Mouse (Mus musculus) kidney, adult 8-10 months (tissue): ENCODE data around the gene Brd9.
A peak's percentile ranks its signal among the peaks of the same experiment; 100 is the strongest.
"Not testable (repeated sequence)": the region's sequence is repeated elsewhere in the genome, so short reads cannot be mapped to it uniquely, and the experiment has no call there.

Experiments used
- DNase-seq, 2 experiments: peaks; one replicate each; pipeline ENCODE4 v3.0.0; 2022

Brd9 gene

DNA sequence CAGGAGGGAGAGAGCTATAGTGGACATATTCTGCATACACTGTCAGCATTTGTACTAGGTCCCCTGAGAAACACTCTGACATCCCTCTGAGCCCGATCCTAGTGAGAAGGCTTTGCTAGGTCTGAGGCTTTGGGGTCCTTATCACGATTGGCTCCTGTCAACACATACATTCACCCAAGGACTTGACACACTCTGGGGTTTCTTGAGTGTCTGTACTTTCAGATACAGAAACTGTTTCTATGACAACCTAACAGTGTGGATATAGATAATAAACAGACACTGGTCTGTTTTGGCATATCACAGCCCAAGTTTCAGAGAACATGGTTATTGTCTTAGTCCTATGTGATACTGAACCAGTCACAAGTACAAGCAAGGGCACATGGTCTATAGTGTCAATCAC lies 53.1 kb downstream of the Brd9 start:
- no peak for DNase-seq

DNA sequence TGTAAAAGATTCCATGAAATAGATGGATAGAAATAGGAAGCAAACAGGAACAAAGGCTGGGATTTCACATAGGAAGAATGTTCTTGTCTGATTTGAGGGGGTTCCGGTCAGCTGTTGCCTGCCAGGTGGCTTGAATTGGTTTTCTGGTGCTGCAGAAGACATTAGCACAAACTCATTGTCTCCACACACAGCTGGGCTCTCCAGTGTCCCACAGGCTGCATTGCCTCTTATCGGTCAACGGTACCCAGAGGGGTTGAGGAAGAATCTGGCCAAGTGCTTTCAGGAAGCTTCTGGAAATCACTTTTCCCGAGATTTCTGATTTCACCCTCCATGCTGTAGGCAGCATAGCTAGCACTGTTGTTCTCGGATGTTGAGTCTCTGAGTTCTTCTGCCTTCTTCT lies 53.7 kb downstream of the Brd9 start:
- DNase-seq, result no peak

DNA sequence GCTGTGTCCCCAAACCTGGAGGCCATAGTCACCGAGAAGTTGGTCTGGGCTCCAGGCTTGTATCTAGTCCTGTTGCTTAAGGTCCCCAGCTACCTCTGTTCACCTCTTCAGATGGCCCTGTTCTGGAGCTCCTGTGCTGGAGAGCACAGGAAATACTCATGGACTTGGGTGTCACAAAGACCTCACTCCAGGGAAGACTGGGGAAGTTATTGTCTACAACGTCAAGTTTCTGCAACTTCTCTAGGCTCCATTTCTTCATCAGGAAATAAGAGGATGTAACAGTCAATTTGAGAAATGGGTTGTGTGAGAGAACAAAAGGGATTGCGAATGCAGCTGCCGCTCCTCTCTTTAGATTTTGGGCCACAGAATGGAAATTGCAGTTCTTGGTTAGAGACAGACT lies 58.8 kb downstream of the Brd9 start:
- no peak for DNase-seq

DNA sequence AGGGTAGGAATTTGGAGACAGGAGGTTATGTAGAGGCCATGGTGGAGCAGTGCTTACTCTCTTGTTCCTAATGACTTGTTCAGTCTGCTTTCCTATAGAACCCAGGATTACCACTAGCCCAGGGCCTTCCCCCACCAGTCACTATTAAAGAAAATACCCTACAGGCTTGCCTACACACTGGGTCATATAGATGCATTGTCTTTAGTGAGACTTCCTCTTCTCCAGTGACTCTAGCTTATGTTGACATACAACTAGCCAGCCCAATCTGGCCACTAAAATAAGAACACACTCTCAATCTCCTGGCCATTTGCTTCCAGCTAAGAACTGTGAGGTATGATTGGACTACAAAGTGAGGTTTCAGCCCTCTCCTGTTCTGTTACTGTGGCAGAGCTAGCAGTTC lies 62.9 kb downstream of the Brd9 start:
- no peak for DNase-seq

DNA sequence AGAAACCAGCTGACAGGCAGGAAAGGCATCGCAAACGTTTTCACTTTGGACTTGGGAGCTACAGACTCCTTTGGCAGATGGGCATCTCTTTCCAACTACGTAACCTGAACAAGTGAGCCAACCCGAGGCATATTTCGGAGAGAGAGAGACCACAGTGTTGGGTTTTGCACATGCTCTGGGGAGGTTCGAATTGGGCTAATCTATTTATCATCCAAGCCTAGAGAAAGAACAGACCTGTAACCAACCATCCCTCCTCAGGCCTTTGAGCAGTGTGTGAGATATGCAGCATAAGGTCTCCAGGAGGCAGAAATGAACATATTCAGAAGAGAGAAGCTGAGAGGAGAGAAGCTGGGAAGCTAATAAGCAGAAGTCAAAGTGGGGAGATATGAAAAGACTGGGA lies 63.4 kb downstream of the Brd9 start:
- no peak for DNase-seq

DNA sequence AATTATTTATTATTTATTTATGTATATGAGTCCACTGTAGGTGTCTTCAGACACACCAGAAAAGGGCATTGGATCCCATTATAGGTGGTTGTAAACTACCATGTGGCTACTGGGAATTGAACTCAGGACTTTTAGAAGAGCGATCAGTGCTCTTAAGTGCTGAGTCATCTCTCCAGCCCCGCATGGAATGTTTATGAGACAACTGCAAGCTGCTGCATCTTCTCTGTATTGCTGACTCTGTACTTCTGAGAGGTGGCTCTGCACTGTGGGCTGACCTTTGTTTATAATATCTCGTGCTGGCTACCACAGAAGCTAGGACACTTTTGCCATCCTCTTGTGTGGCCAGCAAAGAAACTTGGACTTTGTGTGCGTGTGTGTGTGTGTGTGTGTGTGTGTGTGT lies 63.9 kb downstream of the Brd9 start:
- no peak for DNase-seq

DNA sequence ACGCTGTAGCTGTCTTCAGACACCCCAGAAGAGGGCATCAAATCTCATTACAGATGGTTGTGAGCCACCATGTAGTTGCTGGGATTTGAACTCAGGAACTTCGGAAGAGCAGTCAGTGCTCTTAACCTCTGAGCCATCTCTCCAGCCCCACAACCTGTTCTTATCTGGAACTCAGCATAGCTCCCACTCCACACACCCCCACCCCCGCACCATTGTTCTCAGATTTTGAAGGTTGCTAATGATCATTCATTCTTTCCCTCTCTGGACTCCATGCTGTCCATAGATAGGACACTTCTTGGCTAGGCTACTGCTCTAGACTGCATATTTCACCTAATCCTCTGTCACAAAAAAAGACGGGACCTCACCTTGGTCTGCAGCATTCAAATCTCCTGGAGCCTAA lies 69.3 kb downstream of the Brd9 start:
- not testable (repeated sequence) for DNase-seq

DNA sequence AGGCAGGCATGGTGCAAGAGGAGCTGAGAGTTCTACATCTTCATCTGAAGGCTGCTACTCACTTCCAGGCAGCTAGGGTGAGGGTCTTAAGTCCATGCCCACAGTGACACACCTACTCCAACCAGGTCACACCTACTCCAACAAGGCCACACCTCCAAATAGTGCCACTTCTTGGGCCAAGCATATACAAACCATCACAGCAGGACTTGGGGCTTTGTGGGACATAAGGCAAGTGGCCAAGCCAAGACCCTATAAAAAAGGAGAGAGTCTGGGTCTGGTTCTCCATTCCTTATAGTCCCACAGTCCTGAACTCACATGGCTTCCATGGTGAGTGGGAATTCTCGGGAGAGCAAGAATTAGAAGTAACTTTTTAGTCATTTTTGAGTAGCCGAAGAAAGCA lies 70.6 kb downstream of the Brd9 start:
- not testable (repeated sequence) for DNase-seq

DNA sequence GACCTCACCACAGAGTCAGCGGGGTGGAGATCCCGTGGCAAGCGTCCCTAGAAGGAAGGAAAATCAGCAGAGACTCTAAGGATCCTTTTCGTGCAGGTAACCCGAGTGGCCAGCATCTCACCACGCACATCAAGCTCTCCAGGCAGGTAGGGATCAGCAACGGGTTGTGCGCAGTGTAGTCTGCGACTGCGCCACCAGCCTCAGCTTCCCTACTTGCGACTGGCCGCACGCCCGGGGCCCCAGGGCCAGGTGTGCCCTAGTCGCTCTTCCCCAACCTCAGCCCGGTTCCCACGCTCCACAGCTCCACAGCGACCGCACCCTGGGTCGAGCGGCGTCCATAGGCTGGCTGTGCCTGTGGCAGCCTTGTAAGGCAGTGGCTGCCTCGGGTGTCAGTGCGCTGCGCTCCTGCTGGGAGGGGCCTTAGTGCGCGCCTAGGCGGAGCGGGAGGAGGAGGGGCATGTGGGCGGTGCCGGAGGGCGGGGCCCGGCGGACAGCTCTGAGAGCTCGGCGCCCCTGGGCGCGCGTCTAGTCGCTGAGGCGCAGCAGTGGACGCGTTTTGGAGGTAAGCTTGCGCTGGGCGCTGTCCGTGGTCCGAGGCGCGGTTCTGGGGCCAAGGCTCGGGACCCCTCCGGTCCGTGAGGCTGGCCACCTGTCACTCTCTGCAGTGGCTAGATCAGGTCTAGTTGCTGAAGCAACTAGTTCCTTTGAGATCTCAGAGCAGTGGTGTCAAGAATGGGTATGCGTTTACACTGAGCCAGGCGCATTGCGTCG lies 71.5 kb downstream of the Brd9 start, which contains the start of gene Tppp:
TSS of gene Tppp (plus strand) at position 460 of the 771 bp plus-strand sequence.
- peak; percentile 92 to 95 for DNase-seq

DNA sequence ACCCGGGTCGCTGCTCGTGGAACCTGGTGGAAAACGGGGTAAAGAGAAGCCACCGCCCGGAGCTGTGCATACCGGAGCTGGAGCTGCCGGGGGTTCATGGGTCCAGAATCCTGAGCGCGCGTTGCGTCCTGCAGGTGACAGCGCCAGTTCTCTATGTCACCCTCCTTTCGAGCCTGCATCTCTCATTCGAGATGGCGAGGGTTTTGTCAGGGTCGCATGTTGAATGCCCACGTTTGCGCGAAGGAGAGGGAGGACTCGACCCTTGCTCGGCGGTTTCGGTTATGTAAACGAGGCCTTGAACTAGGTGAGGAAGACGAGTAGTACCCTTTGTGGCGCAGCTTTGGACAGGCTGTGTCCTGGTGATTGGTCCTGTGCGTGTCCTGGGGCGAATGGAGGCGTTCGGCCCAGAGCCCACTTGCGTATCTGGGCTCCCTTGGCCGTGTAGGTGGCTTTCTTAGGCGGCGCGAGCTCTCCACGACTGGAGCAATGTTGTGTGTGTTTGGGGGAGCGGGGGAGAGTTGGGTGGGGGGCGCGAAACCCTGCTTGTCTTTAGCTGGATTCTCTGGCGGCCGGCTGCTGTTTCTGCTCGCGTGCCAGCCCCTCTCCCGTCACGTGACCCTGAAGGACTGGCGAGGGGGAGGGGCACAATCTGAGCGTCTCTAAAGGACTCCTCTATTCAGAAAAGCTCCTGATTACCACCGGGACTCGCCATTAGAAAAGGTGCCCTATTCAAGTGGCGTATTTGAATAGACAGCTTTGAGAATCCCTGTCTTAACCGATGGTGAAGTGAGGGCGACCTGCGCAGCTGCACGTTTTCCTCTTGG lies 72.4 kb downstream of the Brd9 start:
- peak; percentile 47 to 55 for DNase-seq
